Mouse (Mus musculus) MEL (cell line): ENCODE data around the gene Sphk2.

Experiments
- CTCF ChIP-seq, 3 experiments: IDR thresholded peaks in 2 of 3; conservative IDR thresholded peaks in 1 of 3; 2 replicates each; pipeline ENCODE4 v1.5.1; 2011 to 2012; ENCODE audit warnings: low read length in 3 of 3, low read depth in 2 of 3, mild to moderate bottlenecking in 2 of 3, improper control_type of control experiment in 1 of 3, inconsistent platforms in 1 of 3, mixed read lengths in 1 of 3, moderate library complexity in 1 of 3; ENCODE audit not compliant: control insufficient read depth in 1 of 3, insufficient read depth in 1 of 3, poor library complexity in 1 of 3, severe bottlenecking in 1 of 3
- E2F4 ChIP-seq: IDR thresholded peaks from 2 replicates; pipeline ENCODE4 v1.6.1; 2011; ENCODE audit warnings: low read depth, low read length, improper control_type of control experiment, borderline replicate concordance
- EP300 ChIP-seq, 2 experiments: IDR thresholded peaks; 2 replicates each; pipeline ENCODE4 v1.6.1; 2011; ENCODE audit warnings: improper control_type of control experiment in 2 of 2, low read length in 2 of 2, low read depth in 1 of 2, mild to moderate bottlenecking in 1 of 2
- MEF2A ChIP-seq: IDR thresholded peaks from 2 replicates; pipeline ENCODE4 v1.6.1; 2014; ENCODE audit warnings: low read depth, mild to moderate bottlenecking, inconsistent platforms, low read length, improper control_type of control experiment; ENCODE audit not compliant: poor library complexity, insufficient replicate concordance, severe bottlenecking; ENCODE audit errors: extremely low read depth
- NELFE ChIP-seq: IDR thresholded peaks from 2 replicates; pipeline ENCODE4 v1.6.1; 2011; ENCODE audit warnings: low read depth, low read length, improper control_type of control experiment
- NRF1 ChIP-seq: IDR thresholded peaks from 2 replicates; pipeline ENCODE4 v1.6.1; 2014; ENCODE audit warnings: low read depth, mild to moderate bottlenecking, inconsistent platforms, low read length, improper control_type of control experiment, moderate library complexity; ENCODE audit not compliant: poor library complexity, insufficient read depth, severe bottlenecking

DNA sequence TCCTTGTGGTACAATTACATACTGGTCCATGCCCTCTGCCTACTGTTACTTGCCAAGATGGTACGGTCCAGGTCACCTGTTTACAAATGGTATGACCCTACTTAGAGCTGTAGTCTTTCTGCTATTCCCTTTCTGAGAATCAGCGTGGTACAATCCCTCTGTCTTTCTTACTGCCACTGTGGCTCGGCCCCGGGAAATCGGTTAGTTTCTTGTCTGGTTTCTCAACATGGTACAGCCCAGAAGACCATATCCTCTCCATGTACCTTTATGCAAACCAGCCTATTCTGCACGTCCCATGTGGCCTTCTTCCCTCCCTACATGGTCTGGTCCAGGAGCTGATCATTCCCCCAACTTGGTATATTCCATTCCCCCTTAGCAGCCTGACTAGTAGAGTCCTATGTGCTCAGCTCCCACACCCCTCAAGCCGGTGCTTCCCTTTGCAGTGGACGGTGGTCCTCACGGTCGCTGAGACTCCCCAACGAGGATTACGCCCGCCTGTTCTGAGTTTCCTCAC lies 13.7 kb downstream of the Sphk2 start:
- TF ChIP-seq CTCF (IDR thresholded peaks at IDR 0.05 in 2 of 3, conservative IDR thresholded peaks at IDR 0.05 in 1 of 3; ENCODE audit: control insufficient read depth in 1 of 3, insufficient read depth in 1 of 3, low read depth in 2 of 3, low read length in 3 of 3, poor library complexity in 1 of 3, severe bottlenecking in 1 of 3) (no peak), MEF2A (no peak), NRF1 (no peak), E2F4 (no peak), EP300 (IDR thresholded peaks at IDR 0.05; ENCODE audit: low read depth in 1 of 2, low read length in 2 of 2) (peak in 1 of 2 experiments; percentile 0; a peak in 1 of 4 replicates), NELFE (peak; percentile 48; the same call in 1 of the 2 replicates)
